Mouse (Mus musculus): ENCODE measurements around the gene Hhat. TPM values are rescaled to one million over a fixed set of nuclear protein-coding genes. Genes with fewer than 3 reads are reported as not detected.

The Hhat gene
- total and polyA plus RNA-seq, 3 experiments = 0.39 to 1.0 TPM; not detected in 1

DNA sequence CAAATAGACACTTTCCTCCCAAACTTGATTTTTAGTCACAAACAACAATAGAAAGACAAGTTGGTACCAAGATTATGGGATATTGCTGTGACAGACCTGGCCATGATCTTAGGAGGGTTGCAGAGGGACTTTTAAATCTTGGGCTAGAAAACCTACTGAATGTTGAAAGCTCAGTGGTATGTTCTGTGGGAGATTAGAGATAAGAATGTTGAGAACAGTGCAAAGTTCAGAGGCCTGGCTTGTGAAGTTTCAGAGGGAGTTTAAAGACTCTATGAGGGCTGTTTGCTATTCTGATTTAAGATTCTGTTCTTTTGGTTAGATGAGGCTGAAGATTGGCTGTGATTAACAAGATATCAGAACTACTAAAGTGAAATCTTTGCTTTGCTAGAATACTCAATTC is 206.3 kb downstream of the Hhat start:
- TF ChIP-seq ELF1 (IDR thresholded peaks at IDR 0.05; ENCODE audit: low read depth, low read length) (no peak), SMC3 (IDR thresholded peaks at IDR 0.05; ENCODE audit: low read depth, low read length) (no peak), MEF2A (IDR thresholded peaks at IDR 0.05; ENCODE audit: extremely low read depth, insufficient replicate concordance, low read depth, low read length, poor library complexity, severe bottlenecking) (no peak), MXI1 (IDR thresholded peaks at IDR 0.05; ENCODE audit: low read depth, low read length) (no peak), CHD1 (IDR thresholded peaks at IDR 0.05; ENCODE audit: low read depth, low read length) (no peak), SIN3A (IDR thresholded peaks at IDR 0.05; ENCODE audit: low read length) (no peak), GATA1 (IDR thresholded peaks at IDR 0.05; ENCODE audit: low read depth, low read length) (no peak)
- H3K36me3 ChIP-seq (ENCODE audit: control insufficient read depth in 1 of 2, insufficient read depth in 2 of 2, low read length in 2 of 2) = no peaks in the 10 kb centered on the region
- peaks cover 0 to 1% of the 10 kb centered on the region in 2 experiments; a peak in 1 of 4 replicates for H3K27me3 ChIP-seq (ENCODE audit: control insufficient read depth in 1 of 2, insufficient read depth in 2 of 2, low read length in 2 of 2)
- no peak overlapping the region for H3K4me3 ChIP-seq (ENCODE audit: control insufficient read depth in 1 of 2, insufficient read depth in 1 of 2, low read depth in 2 of 2, low read length in 2 of 2)
- no peaks in the 10 kb centered on the region for H3K9me3 ChIP-seq (replicated peaks; ENCODE audit: insufficient read depth, low read length)
- H3K4me1 ChIP-seq (ENCODE audit: control insufficient read depth in 1 of 2, insufficient read depth in 2 of 2, low read length in 2 of 2) = no peaks in the 10 kb centered on the region
- no peak for DNase-seq (ENCODE audit: low read depth, low spot score)
- H3K79me2 ChIP-seq (ENCODE audit: control insufficient read depth, insufficient read depth, low read length, poor library complexity) = no peaks in the 10 kb centered on the region
- H3K9ac ChIP-seq (ENCODE audit: control insufficient read depth, low read depth, low read length, poor library complexity, severe bottlenecking) = no peak overlapping the region
- H3K27ac ChIP-seq (ENCODE audit: control insufficient read depth, low read depth, low read length) = no peak overlapping the region

DNA sequence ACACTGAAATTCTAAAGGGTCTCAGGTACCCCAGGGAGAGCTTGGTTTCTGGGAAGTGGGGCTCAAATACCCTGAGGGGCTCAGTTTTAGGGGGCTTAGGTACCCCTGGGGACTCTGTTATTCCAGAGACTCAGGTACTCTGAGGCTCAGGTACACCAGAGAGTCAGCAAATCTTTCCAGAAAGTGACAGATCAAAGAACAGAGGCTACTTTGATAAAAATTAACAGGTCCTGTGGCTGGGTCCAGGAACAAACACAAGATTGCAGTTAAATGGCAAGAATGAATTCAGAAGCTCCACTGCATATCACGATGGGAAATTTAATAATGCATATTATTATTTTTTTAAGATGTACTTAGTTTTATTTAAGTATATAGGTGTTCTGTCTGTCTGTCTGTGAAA is 211.7 kb downstream of the Hhat start:
- no peaks in the 10 kb centered on the region for H3K36me3 ChIP-seq (ENCODE audit: control insufficient read depth in 1 of 2, insufficient read depth in 2 of 2, low read length in 2 of 2)
- no peaks in the 10 kb centered on the region for H3K79me2 ChIP-seq (ENCODE audit: control insufficient read depth, insufficient read depth, low read length, poor library complexity)
- H3K4me1 ChIP-seq (ENCODE audit: control insufficient read depth in 1 of 2, insufficient read depth in 2 of 2, low read length in 2 of 2) = no peaks in the 10 kb centered on the region
- peaks cover 0 to 4% of the 10 kb centered on the region in 2 experiments; a peak in 3 of 4 replicates for H3K27me3 ChIP-seq (ENCODE audit: control insufficient read depth in 1 of 2, insufficient read depth in 2 of 2, low read length in 2 of 2)
- TF ChIP-seq MYB (IDR thresholded peaks at IDR 0.05; ENCODE audit: low read depth, low read length) = no peak
- no peak for TF ChIP-seq BHLHE40 (IDR thresholded peaks at IDR 0.05; ENCODE audit: borderline replicate concordance, low read depth, low read length)
- TF ChIP-seq SMC3 (IDR thresholded peaks at IDR 0.05; ENCODE audit: low read depth, low read length) = no peak
- no peak for TF ChIP-seq NELFE (IDR thresholded peaks at IDR 0.05; ENCODE audit: low read depth, low read length)
- TF ChIP-seq EP300 (IDR thresholded peaks at IDR 0.05; ENCODE audit: low read depth in 1 of 2, low read length in 2 of 2) = no peak
- TF ChIP-seq MAZ (IDR thresholded peaks at IDR 0.05; ENCODE audit: low read depth, low read length) = no peak
- TF ChIP-seq NRF1 (IDR thresholded peaks at IDR 0.05; ENCODE audit: insufficient read depth, low read depth, low read length, poor library complexity, severe bottlenecking) = no peak
- TF ChIP-seq MAX (IDR thresholded peaks at IDR 0.05; ENCODE audit: low read length) = no peak
- no peak for TF ChIP-seq ELF1 (IDR thresholded peaks at IDR 0.05; ENCODE audit: low read depth, low read length)
- no peak for TF ChIP-seq POLR2AphosphoS5 (IDR thresholded peaks at IDR 0.05; ENCODE audit: borderline replicate concordance, low read depth, low read length)
- TF ChIP-seq GABPA (IDR thresholded peaks at IDR 0.05; ENCODE audit: low read depth, low read length) = no peak
- no peak for TF ChIP-seq ZMIZ1 (IDR thresholded peaks at IDR 0.05; ENCODE audit: low read depth, low read length)
- TF ChIP-seq TCF12 (IDR thresholded peaks at IDR 0.05; ENCODE audit: low read depth, low read length) = no peak
- TF ChIP-seq TAL1 (IDR thresholded peaks at IDR 0.05; ENCODE audit: low read length) = no peak
- TF ChIP-seq E2F4 (IDR thresholded peaks at IDR 0.05; ENCODE audit: borderline replicate concordance, low read depth, low read length) = no peak
- no peak for TF ChIP-seq USF1 (IDR thresholded peaks at IDR 0.05; ENCODE audit: low read depth, low read length)
- no peak for TF ChIP-seq POLR2AphosphoS2 (IDR thresholded peaks at IDR 0.05; ENCODE audit: low read length)
- no peak for TF ChIP-seq SIN3A (IDR thresholded peaks at IDR 0.05; ENCODE audit: low read length)
- no peak for TF ChIP-seq KAT2A (conservative IDR thresholded peaks at IDR 0.05; ENCODE audit: low read depth, low read length)
- H3K4me3 ChIP-seq (ENCODE audit: control insufficient read depth in 1 of 2, insufficient read depth in 1 of 2, low read depth in 2 of 2, low read length in 2 of 2) = no peak overlapping the region
- H3K27ac ChIP-seq (ENCODE audit: control insufficient read depth, low read depth, low read length) = no peak overlapping the region
- no peaks in the 10 kb centered on the region for H3K9me3 ChIP-seq (replicated peaks; ENCODE audit: insufficient read depth, low read length)
- no peak for DNase-seq (ENCODE audit: low read depth, low spot score)
- H3K9ac ChIP-seq (ENCODE audit: control insufficient read depth, low read depth, low read length, poor library complexity, severe bottlenecking) = no peak overlapping the region

Measured in MEL (cell line).